Mouse (Mus musculus) cortical plate, adult 2 months (tissue): ENCODE results near the gene Ubr1. TPM values are rescaled to one million over a fixed set of nuclear protein-coding genes. Genes with fewer than 3 reads are reported as not detected.

Source experiments
- H3K27ac ChIP-seq: fragments of 200-500 bp; 2 replicates; pipeline ENCODE4 v1.5.1; 2012; ENCODE audit warnings: low read length, control low read depth, inconsistent platforms; ENCODE audit not compliant: insufficient read depth
- H3K4me1 ChIP-seq: fragments of 200-500 bp; 2 replicates; pipeline ENCODE4 v1.6.1; 2011; ENCODE audit warnings: low read length; ENCODE audit not compliant: control insufficient read depth, insufficient read depth
- H3K4me3 ChIP-seq: fragments of 200-500 bp; 2 replicates; pipeline ENCODE4 v1.5.1; 2011; ENCODE audit warnings: mild to moderate bottlenecking, low read length, control low read depth; ENCODE audit not compliant: insufficient read depth
- CTCF ChIP-seq: fragments of 200-500 bp; IDR thresholded peaks from 2 replicates; pipeline ENCODE4 v1.5.1; 2011; ENCODE audit warnings: mild to moderate bottlenecking, control low read depth, low read length; ENCODE audit not compliant: insufficient read depth; ENCODE audit errors: extremely low read depth
- POLR2A ChIP-seq: fragments of 200-500 bp; IDR thresholded peaks from 2 replicates; pipeline ENCODE4 v1.6.1; 2011; ENCODE audit warnings: mild to moderate bottlenecking, low read length, control low read depth; ENCODE audit not compliant: insufficient read depth; ENCODE audit errors: extremely low read depth
- polyA plus RNA-seq: library from polyadenylated mRNA; depleted of rRNA; stranded (reverse); fragments of >200 nt; gene quantifications from 2 replicates; pipeline ENCODE4 v1.2.3, GENCODE M21; 2012; rRNA removed

Gene Ubr1
- polyA plus RNA-seq, 1 experiment: 16.5 TPM

DNA sequence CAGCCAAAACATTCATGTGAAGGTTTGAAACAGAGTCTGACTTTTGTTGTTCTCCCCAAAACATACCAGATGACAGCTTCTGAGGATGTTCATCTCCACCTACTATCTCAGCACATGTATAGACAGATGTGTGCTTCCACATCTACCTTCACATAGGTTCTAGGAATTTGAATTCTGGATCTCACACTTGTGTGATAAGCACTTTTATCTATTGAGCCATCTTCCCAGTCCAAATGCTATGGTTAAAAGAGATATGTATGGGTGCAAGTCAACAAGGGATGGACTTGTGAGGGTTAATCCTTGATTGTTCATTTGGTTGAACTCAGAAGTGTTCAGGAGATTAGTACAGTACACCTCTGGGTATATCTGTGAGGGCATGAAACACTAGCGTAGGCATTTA is 125.2 kb downstream of the Ubr1 start:
- H3K27ac ChIP-seq: no peak overlapping the region
- TF ChIP-seq POLR2A (no peak), CTCF (no peak)
- no peak overlapping the region for H3K4me3 ChIP-seq
- no peaks in the 10 kb centered on the region; the same call in 1 of the 2 replicates for H3K4me1 ChIP-seq

DNA sequence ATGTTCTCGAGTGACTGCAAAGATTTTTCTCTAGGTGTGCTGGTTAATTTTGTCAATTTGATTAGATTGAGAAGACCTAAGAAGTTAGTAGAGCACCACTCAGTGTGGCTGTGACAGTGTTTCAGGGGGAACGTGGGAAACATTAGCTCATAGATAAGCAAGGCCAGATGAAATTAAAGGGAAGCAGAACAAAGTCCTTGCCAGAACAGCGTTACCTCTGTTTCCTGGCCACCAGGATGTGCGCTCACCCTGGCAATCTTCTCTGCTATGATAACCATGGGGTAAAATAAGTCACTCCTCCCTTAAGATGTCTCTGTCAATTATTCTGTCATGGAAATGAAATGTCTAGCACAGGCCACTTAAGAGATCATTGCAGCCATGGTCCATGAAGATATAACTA is 126.5 kb downstream of the Ubr1 start:
- H3K4me1 ChIP-seq: no peaks in the 10 kb centered on the region; the same call in 1 of the 2 replicates
- TF ChIP-seq POLR2A: no peak
- TF ChIP-seq CTCF: no peak
- no peak overlapping the region for H3K4me3 ChIP-seq
- H3K27ac ChIP-seq: no peak overlapping the region

DNA sequence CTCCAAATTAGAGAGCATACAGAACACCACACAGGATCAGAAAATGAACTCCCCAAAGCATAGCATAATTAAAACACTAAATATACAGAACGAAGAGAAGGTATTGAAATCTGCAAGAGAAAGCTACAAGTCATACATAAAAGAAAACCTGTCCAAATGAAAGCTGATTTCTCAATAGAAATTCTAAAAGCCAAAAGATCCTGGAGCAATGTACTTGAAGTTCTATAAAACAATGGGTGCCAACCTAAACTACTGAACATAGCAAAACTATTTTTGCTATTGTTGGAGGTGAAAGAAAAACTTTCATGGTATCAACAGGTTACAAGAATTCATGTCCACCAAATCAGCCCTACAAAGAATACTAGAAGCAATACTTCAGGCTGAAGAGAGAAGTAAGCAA is 129.3 kb downstream of the Ubr1 start:
- TF ChIP-seq CTCF (no peak), POLR2A (no peak)
- Histone ChIP-seq H3K4me1 (no peaks in the 10 kb centered on the region), H3K4me3 (no peak overlapping the region), H3K27ac (no peak overlapping the region)

DNA sequence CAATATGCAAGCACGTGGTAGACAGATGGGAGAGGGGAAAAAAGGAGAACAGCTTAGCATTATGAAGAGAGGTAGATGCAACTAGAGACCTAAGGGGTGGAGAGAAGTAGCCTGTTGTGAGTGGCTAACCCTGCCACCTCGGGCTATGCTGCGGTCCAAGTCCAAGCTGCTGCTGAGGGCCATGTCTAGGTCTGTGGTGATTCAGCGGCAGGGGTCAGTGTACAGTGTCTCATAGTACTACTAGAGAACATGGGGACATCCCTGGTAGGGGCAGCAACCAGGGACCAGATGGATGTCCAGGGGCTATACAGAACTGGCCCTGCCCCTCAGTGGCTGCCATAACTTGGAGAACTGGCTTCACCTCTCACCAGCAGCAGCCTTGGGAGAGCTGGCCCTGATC is 135.3 kb downstream of the Ubr1 start:
- TF ChIP-seq POLR2A (no peak), CTCF (no peak)
- H3K4me1 ChIP-seq: no peaks in the 10 kb centered on the region

DNA sequence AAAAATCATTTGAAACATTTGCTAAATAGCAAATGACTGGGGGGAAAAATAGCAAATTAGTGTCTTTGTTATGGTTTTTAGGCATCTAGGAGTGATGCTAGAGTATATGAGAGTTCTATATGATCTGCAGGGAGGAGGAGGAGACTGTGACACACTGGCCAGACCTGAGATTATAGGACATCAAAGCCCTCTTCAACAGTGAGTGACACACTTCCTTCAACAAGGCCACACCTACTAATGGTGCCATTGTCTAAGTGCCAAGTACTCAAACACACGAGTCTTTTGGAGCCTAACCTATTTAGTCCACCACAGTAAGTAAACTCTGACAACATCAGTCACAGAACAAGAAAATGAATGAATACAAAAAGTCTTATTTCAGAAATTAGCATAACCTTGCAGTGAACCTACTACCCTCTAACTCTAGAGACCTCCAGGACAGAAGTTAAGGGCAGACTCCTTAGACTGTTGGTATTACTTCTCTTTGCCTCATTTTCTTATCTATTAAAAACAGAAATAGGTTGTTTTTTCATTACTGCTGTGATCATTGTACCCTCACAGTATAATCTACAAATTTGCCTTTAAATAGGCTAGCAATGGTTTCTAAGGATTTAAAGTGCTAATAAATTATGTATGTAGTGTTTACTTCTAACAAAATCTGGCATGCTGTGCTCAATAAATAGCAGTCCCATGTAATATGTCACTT is 143.4 kb downstream of the Ubr1 start:
- H3K4me1 ChIP-seq: no peaks in the 10 kb centered on the region
- TF ChIP-seq CTCF: no peak
- no peak for TF ChIP-seq POLR2A
- H3K4me3 ChIP-seq: no peak overlapping the region
- H3K27ac ChIP-seq: no peak overlapping the region

More for the DNA sequence above, 135.3 kb downstream of the Ubr1 start:
- Histone ChIP-seq H3K27ac (no peak overlapping the region), H3K4me3 (no peak overlapping the region)

Other genes starting within 250 kb of the Ubr1 start
- 30.6 and 31.6 TPM in 2 replicates for gene Cdan1, start 120.6 kb downstream of the Ubr1 start, polyA plus RNA-seq
- gene Ttbk2, start 120.1 kb downstream of the Ubr1 start, polyA plus RNA-seq: 20.5 and 21.3 TPM in 2 replicates
- 29.2 and 29.4 TPM in 2 replicates for gene Tmem62, start 6.3 kb upstream of the Ubr1 start, polyA plus RNA-seq
- 77.8 and 79.9 TPM in 2 replicates for gene Ccndbp1, start 37.7 kb upstream of the Ubr1 start, polyA plus RNA-seq
- not detected in 2 replicates for gene Epb42, start 66.4 kb upstream of the Ubr1 start, polyA plus RNA-seq
- gene Tgm5, start 115.1 kb upstream of the Ubr1 start, polyA plus RNA-seq: 0.04 and 0.08 TPM in 2 replicates
- 0.58 and 0.62 TPM in 2 replicates for gene Tgm7, start 139.1 kb upstream of the Ubr1 start, polyA plus RNA-seq
- gene Adal, start 169.7 kb upstream of the Ubr1 start, polyA plus RNA-seq: 17.0 and 19.6 TPM in 2 replicates
- 4.8 and 6.3 TPM in 2 replicates for gene Lcmt2, start 169.9 kb upstream of the Ubr1 start, polyA plus RNA-seq
- gene Tubgcp4, start 199.9 kb upstream of the Ubr1 start, polyA plus RNA-seq: 31.3 and 34.5 TPM in 2 replicates
- gene Zscan29, start 200.4 kb upstream of the Ubr1 start, polyA plus RNA-seq: 3.5 TPM in 2 replicates